Mouse (Mus musculus) bone marrow macrophage, adult 2 months (primary cell): ENCODE measurements around the gene Rab11fip3.

Experiments used
- CTCF ChIP-seq: IDR thresholded peaks from 2 replicates; pipeline ENCODE4 v1.5.1; 2012; ENCODE audit warnings: low read depth, mild to moderate bottlenecking, low read length, moderate library complexity
- POLR2A ChIP-seq: IDR thresholded peaks from 2 replicates; pipeline ENCODE4 v1.6.1; 2012; ENCODE audit warnings: mild to moderate bottlenecking, low read depth, low read length, borderline replicate concordance

GRCm38 (mm10) chr17:26031583-26031982 lies 37.8 kb downstream of the Rab11fip3 start:
- TF ChIP-seq CTCF (no peak), POLR2A (no peak)
